Comparison of ENCODE assay signal across 31 mouse cellular contexts in the genomic region with DNA sequence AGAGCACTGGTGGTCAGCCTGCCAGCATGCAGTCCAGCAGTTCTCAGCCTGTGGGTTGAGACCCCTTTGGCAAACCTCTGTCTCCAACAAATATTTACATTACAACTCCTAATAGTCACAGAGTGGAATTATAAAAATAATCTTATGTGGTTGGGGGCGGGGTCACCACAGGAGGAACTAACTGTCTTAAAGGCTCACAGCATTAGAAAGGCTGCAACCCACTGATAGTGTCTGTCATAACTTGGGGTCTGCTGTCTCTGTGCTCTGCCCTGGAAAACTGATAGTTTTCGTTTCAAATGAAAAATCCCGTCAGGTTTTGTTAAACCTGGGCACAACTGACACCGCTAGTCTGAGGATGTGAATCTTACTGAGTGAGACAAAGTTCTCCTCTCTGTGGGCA. TPM values are rescaled to one million over a fixed set of nuclear protein-coding genes. Genes with fewer than 3 reads are reported as not detected.
DNase-seq lines count a peak whose midpoint lies in the region; ATAC-seq and TF ChIP-seq lines count a peak whose summit lies in the region.
"Had no signal": no experiment of that assay in that cellular context is flagged by ENCODE, and none has a peak within 500 bp of the region (broad histone marks: within the 10 kb centered on the region; RNA-seq: fewer than 3 reads in every experiment).

No protein-coding gene starts in this region.

- H3K4me1 ChIP-seq in liver, embryonic 11.5 days (replicated peaks; ENCODE audit: control insufficient read depth, insufficient read depth, low read length): peaks cover 10% of the 10 kb centered on the region
- peaks cover 9% of the 10 kb centered on the region for H3K4me1 ChIP-seq in liver, postnatal 0 days (ENCODE audit: insufficient read depth)
- H3K4me1 ChIP-seq in stomach, embryonic 16.5 days (ENCODE audit: control insufficient read depth, insufficient read depth, low read length): peaks cover 9% of the 10 kb centered on the region; the same call in 1 of the 2 replicates
- no peaks in the 10 kb centered on the region for H3K4me1 ChIP-seq in forebrain, embryonic 12.5 days
- H3K4me1 ChIP-seq: embryonic facial prominence, embryonic 13.5 days; forebrain, embryonic 13.5 days; heart, embryonic 10.5 days; hindbrain, embryonic 15.5 days; limb, embryonic 10.5 days; midbrain, embryonic 15.5 days; neural tube, embryonic 13.5 days had no signal

- H3K36me3 ChIP-seq in liver, embryonic 11.5 days (ENCODE audit: control insufficient read depth, insufficient read depth, low read length): no peaks in the 10 kb centered on the region
- no peaks in the 10 kb centered on the region for H3K36me3 ChIP-seq in liver, postnatal 0 days (replicated peaks; ENCODE audit: insufficient read depth, low read length)
- no peaks in the 10 kb centered on the region for H3K36me3 ChIP-seq in stomach, embryonic 16.5 days (ENCODE audit: control insufficient read depth, insufficient read depth, low read length)
- H3K36me3 ChIP-seq in forebrain, embryonic 12.5 days (replicated peaks): no peaks in the 10 kb centered on the region
- H3K36me3 ChIP-seq: embryonic facial prominence, embryonic 13.5 days; heart, embryonic 10.5 days; hindbrain, embryonic 15.5 days; limb, embryonic 10.5 days; midbrain, embryonic 15.5 days; neural tube, embryonic 13.5 days had no signal

- WGBS in liver, embryonic 11.5 days: 39% methylated on average over 4 of the region's 4 CpGs
- 34% methylated on average over 4 of the region's 4 CpGs for WGBS in liver, postnatal 0 days (ENCODE audit: insufficient replicate concordance)
- 70% methylated on average over 4 of the region's 4 CpGs for WGBS in stomach, embryonic 16.5 days
- 81% methylated on average over 4 of the region's 4 CpGs for WGBS in forebrain, embryonic 12.5 days

- no peak; the same call in 1 of the 2 replicates for TF ChIP-seq EP300 in liver, postnatal 0 days (IDR thresholded peaks at IDR 0.05; ENCODE audit: low read depth)

- H3K4me3 ChIP-seq in liver, embryonic 11.5 days (ENCODE audit: low read depth, low read length): no peak overlapping the region
- no peak overlapping the region for H3K4me3 ChIP-seq in liver, postnatal 0 days (ENCODE audit: low read depth, low read length)
- H3K4me3 ChIP-seq in stomach, embryonic 16.5 days (replicated peaks; ENCODE audit: low read length): no peak overlapping the region
- no peak overlapping the region for H3K4me3 ChIP-seq in forebrain, embryonic 12.5 days (replicated peaks)
- H3K4me3 ChIP-seq: embryonic facial prominence, embryonic 13.5 days; erythroblast, embryonic 14.5 days; forebrain, embryonic 13.5 days; heart, embryonic 10.5 days; hindbrain, embryonic 15.5 days; limb, embryonic 10.5 days; midbrain, embryonic 15.5 days; myocyte; neural tube, embryonic 13.5 days had no signal

- ATAC-seq in liver, embryonic 11.5 days (replicated peaks; ENCODE audit: low FRiP score): no peak
- ATAC-seq in liver, postnatal 0 days: no peak
- peak; percentile 37; the same call in 1 of the 2 replicates for ATAC-seq in stomach, embryonic 16.5 days (ENCODE audit: insufficient read depth, low FRiP score)
- ATAC-seq in forebrain, embryonic 12.5 days (ENCODE audit: low FRiP score): no peak
- ATAC-seq: CD4-positive, CD25-positive, alpha-beta regulatory T cell, adult 4 months; forebrain, embryonic 13.5 days; midbrain, embryonic 15.5 days; Patski had no signal

- H3K27ac ChIP-seq in liver, embryonic 11.5 days (ENCODE audit: low read depth, low read length): peak overlapping the region; percentile 29
- H3K27ac ChIP-seq in liver, postnatal 0 days (ENCODE audit: low read depth): no peak overlapping the region
- H3K27ac ChIP-seq in stomach, embryonic 16.5 days (ENCODE audit: low read length): no peak overlapping the region; the same call in 1 of the 2 replicates
- no peak overlapping the region for H3K27ac ChIP-seq in forebrain, embryonic 12.5 days
- H3K27ac ChIP-seq: embryonic facial prominence, embryonic 13.5 days; forebrain, embryonic 13.5 days; heart, embryonic 10.5 days; hindbrain, embryonic 15.5 days; kidney, postnatal 0 days; limb, embryonic 10.5 days; midbrain, embryonic 15.5 days; neural tube, embryonic 13.5 days had no signal

- peak overlapping the region; percentile 37 for H3K4me2 ChIP-seq in liver, embryonic 11.5 days
- peak overlapping the region; percentile 26 for H3K4me2 ChIP-seq in liver, postnatal 0 days (ENCODE audit: low read depth, low read length)
- H3K4me2 ChIP-seq in stomach, embryonic 16.5 days (ENCODE audit: low read depth, low read length): no peak overlapping the region
- no peak overlapping the region for H3K4me2 ChIP-seq in forebrain, embryonic 12.5 days
- H3K4me2 ChIP-seq: embryonic facial prominence, embryonic 13.5 days; forebrain, embryonic 13.5 days; hindbrain, embryonic 15.5 days; midbrain, embryonic 15.5 days; neural tube, embryonic 13.5 days had no signal

- no peaks in the 10 kb centered on the region for H3K9me3 ChIP-seq in liver, embryonic 11.5 days (ENCODE audit: control insufficient read depth, low read length)
- no peaks in the 10 kb centered on the region for H3K9me3 ChIP-seq in liver, postnatal 0 days (ENCODE audit: low read length)
- no peaks in the 10 kb centered on the region for H3K9me3 ChIP-seq in stomach, embryonic 16.5 days (replicated peaks; ENCODE audit: control insufficient read depth, low read length)
- no peaks in the 10 kb centered on the region for H3K9me3 ChIP-seq in forebrain, embryonic 12.5 days
- H3K9me3 ChIP-seq: embryonic facial prominence, embryonic 13.5 days; forebrain, embryonic 13.5 days; heart, embryonic 10.5 days; hindbrain, embryonic 15.5 days; limb, embryonic 10.5 days; midbrain, embryonic 15.5 days; neural tube, embryonic 13.5 days had no signal

- no peak overlapping the region for H3K9ac ChIP-seq in liver, embryonic 11.5 days (ENCODE audit: low read depth, low read length)
- H3K9ac ChIP-seq in liver, postnatal 0 days (replicated peaks): no peak overlapping the region
- H3K9ac ChIP-seq in stomach, embryonic 16.5 days (ENCODE audit: low read length): no peak overlapping the region
- H3K9ac ChIP-seq in forebrain, embryonic 12.5 days: no peak overlapping the region
- H3K9ac ChIP-seq: embryonic facial prominence, embryonic 13.5 days; forebrain, embryonic 13.5 days; hindbrain, embryonic 15.5 days; midbrain, embryonic 15.5 days; neural tube, embryonic 13.5 days had no signal

- H3K27me3 ChIP-seq in liver, embryonic 11.5 days (replicated peaks; ENCODE audit: control insufficient read depth, insufficient read depth, low read length): no peaks in the 10 kb centered on the region
- 0 out of 2 replicates have a peak, but pooled peaks cover 3% of the 10 kb centered on the region for H3K27me3 ChIP-seq in liver, postnatal 0 days (ENCODE audit: insufficient read depth, low read length)
- no peaks in the 10 kb centered on the region for H3K27me3 ChIP-seq in stomach, embryonic 16.5 days (ENCODE audit: control insufficient read depth, insufficient read depth, low read length)
- no peaks in the 10 kb centered on the region for H3K27me3 ChIP-seq in forebrain, embryonic 12.5 days
- H3K27me3 ChIP-seq: embryonic facial prominence, embryonic 13.5 days; forebrain, embryonic 13.5 days; hindbrain, embryonic 15.5 days; midbrain, embryonic 15.5 days; neural tube, embryonic 13.5 days had no signal

- DNase-seq in lung, postnatal 10 days: peak; percentile 7
- DNase-seq in lung, postnatal 25 days (ENCODE audit: low spot score): no peak
- DNase-seq in liver, embryonic 11.5 days (ENCODE audit: low spot score): no peak
- DNase-seq in liver, postnatal 0 days: no peak
- no peak for DNase-seq in cerebellum, adult 9-10 months
- no peak for DNase-seq in frontal cortex, postnatal 36 days (ENCODE audit: low spot score in 2 of 2)
- DNase-seq: cerebellum, adult 11 months; cerebellum, postnatal 14 days; embryo, embryonic 11 days; heart, postnatal 4 days; kidney, adult 2 months; retina, postnatal 1 day had no signal

- TF ChIP-seq CTCF in liver, postnatal 0 days (IDR thresholded peaks at IDR 0.05; ENCODE audit: low read depth): no peak

RNA-seq across cellular contexts. Expression of gene Btnl4, which starts 19.4 kb away (rescaled TPM):
- polyA plus RNA-seq in liver, embryonic 11.5 days (2014; fragmentation: Nextera tagmentation; extraction: Ambion mirVana): not detected in 2 replicates
- polyA plus RNA-seq in liver, postnatal 0 days (2015; fragmentation: Nextera tagmentation; extraction: Ambion mirVana): not detected in 2 replicates
- polyA plus RNA-seq in stomach, embryonic 16.5 days (2015; fragmentation: Nextera tagmentation; extraction: Ambion mirVana): 3.8 and 3.9 TPM in 2 replicates
- polyA plus RNA-seq in forebrain, embryonic 12.5 days (2016; fragmentation: Nextera tagmentation; extraction: Ambion mirVana): not detected in 2 replicates
- polyA plus RNA-seq: CD4-positive, CD25-positive, alpha-beta regulatory T cell, adult 4 months; embryonic facial prominence, embryonic 13.5 days; forebrain, embryonic 13.5 days; frontal cortex, adult 2 months; gonadal fat pad, adult 2 months; heart, embryonic 10.5 days; hindbrain, embryonic 15.5 days; kidney, adult 2 months; kidney, postnatal 0 days; limb, embryonic 10.5 days; liver, adult 2 months; midbrain, embryonic 15.5 days; myocyte; neural tube, embryonic 13.5 days; Patski had no signal

RNA-seq across cellular contexts. Expression of gene BC051142, which starts 59.0 kb away (rescaled TPM):
- polyA plus RNA-seq in liver, embryonic 11.5 days (2014; fragmentation: Nextera tagmentation; extraction: Ambion mirVana): 0.41 TPM in 1 of 2 replicates, not detected in the other
- 0.08 TPM in 1 of 2 replicates, not detected in the other for polyA plus RNA-seq in liver, postnatal 0 days (2015; fragmentation: Nextera tagmentation; extraction: Ambion mirVana)
- 1.8 TPM in 2 replicates for polyA plus RNA-seq in stomach, embryonic 16.5 days (2015; fragmentation: Nextera tagmentation; extraction: Ambion mirVana)
- polyA plus RNA-seq in forebrain, embryonic 12.5 days (2016; fragmentation: Nextera tagmentation; extraction: Ambion mirVana): 2.4 and 2.6 TPM in 2 replicates
- polyA plus RNA-seq: erythroblast, embryonic 14.5 days; heart, embryonic 16.5 days; myocyte; Patski had no signal

RNA-seq across cellular contexts. Expression of gene Btnl6, which starts 59.5 kb away (rescaled TPM):
- not detected in 2 replicates for polyA plus RNA-seq in liver, embryonic 11.5 days (2014; fragmentation: Nextera tagmentation; extraction: Ambion mirVana)
- polyA plus RNA-seq in liver, postnatal 0 days (2015; fragmentation: Nextera tagmentation; extraction: Ambion mirVana): not detected in 2 replicates
- polyA plus RNA-seq in stomach, embryonic 16.5 days (2015; fragmentation: Nextera tagmentation; extraction: Ambion mirVana): 2.6 and 3.6 TPM in 2 replicates
- polyA plus RNA-seq in forebrain, embryonic 12.5 days (2016; fragmentation: Nextera tagmentation; extraction: Ambion mirVana): not detected in 2 replicates
- polyA plus RNA-seq: embryonic facial prominence, embryonic 13.5 days; erythroblast, embryonic 14.5 days; forebrain, embryonic 13.5 days; frontal cortex, adult 2 months; gonadal fat pad, adult 2 months; heart, embryonic 10.5 days; hindbrain, embryonic 15.5 days; kidney, adult 2 months; kidney, postnatal 0 days; limb, embryonic 10.5 days; liver, adult 2 months; midbrain, embryonic 15.5 days; myocyte; neural tube, embryonic 13.5 days; Patski; testis, adult 2 months had no signal

Comparison
In these comparisons a context has a peak if more than half of its experiments do, and no peak if none do; other contexts are left out.
1. H3K4me2 ChIP-seq: peak in liver, embryonic 11.5 days (single experiment) and liver, postnatal 0 days (single experiment); none in stomach, embryonic 16.5 days (single experiment) and forebrain, embryonic 12.5 days (single experiment).